Mouse (Mus musculus) urinary bladder, postnatal 25 days (tissue): ENCODE results near the gene Olfr205.
"Not testable (repeated sequence)": the region's sequence is repeated elsewhere in the genome, so short reads cannot be mapped to it uniquely, and the experiment has no call there.

Source experiments
- DNase-seq: peaks from one replicate; pipeline ENCODE4 v3.0.0; 2022; ENCODE audit warnings: low spot score

Olfr205 gene

DNA sequence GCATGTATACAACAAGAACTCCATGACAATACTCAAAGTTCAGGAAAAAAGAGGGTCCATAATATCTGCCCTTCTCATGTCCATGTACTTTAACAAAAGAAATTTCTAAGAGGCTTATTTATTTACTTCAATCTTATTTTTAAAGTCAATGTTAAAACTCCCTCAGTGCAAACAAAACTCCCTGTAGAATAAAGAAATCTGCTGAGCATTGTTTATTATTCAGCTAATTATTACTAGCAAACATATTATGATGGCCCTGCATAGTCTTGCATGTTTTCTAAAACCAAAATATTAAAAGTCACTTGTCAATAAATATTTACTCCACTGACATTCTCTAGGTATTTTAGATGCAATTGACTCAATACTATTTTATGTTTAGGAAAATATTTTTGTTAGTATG is at the start of gene Olfr205:
Gene Olfr205, minus strand, starts transcription at position 101 of the 400 bp plus-strand sequence.
- no peak for DNase-seq

DNA sequence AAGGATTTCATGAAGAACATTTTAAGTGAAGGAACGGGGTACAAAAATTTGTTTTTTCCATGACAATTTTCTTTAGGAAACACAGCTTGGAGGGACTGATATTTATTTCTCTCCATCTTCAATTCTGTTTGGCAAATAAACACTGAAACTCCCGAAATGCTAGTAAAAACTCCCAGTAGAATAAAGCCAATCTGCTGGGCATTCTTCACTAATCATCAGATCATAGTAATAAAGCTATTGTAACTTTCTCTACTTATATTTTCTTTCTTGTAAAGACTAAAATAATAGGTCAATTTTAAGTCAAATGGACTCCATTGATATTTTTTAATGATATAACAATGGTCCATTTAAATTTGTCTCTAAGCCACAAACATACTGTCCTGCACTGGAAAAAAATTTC is 33.0 kb upstream of the Olfr205 start, which contains the start of gene Olfr209:
Gene Olfr209, minus strand, starts transcription at position 101 of the 400 bp plus-strand sequence.
- DNase-seq = no peak

GRCm38 (mm10) chr16:59349146-59349545 is 18.2 kb upstream of the Olfr205 start, which contains the start of gene Olfr206:
Gene Olfr206 (minus strand): TSS chr16:59349246.
- no peak for DNase-seq

- not testable (repeated sequence) for DNase-seq
Observed at GRCm38 (mm10) chr16:59323262-59323661, 7.7 kb downstream of the Olfr205 start.

GRCm38 (mm10) chr16:59318148-59318547 is 12.8 kb downstream of the Olfr205 start, which contains the start of gene Olfr204:
Gene Olfr204 (minus strand): TSS chr16:59318248.
- no peak for DNase-seq

DNA sequence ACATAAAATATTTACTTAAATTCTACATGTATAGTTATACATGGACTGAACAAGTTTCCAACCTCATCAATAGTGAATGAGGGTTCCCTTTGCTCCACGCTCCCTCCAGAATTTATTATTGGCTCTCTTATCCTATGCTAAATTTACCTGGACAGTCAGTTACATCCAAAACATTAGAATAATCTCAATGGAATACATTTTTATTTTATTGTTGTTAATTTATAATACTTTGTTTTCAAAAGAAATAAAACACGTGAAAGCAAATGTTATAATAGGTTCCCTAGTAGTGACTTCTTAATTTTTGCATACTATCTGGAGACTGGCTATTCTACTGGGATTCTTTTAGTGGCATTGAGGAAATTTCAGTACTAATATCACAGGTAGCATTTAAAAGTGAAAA is 32.4 kb downstream of the Olfr205 start, which contains the start of gene Olfr203:
Gene Olfr203, plus strand, starts transcription at position 301 of the 400 bp plus-strand sequence.
- no peak for DNase-seq

GRCm38 (mm10) chr16:59287576-59287975 is 43.4 kb downstream of the Olfr205 start:
- DNase-seq = not testable (repeated sequence)

DNA sequence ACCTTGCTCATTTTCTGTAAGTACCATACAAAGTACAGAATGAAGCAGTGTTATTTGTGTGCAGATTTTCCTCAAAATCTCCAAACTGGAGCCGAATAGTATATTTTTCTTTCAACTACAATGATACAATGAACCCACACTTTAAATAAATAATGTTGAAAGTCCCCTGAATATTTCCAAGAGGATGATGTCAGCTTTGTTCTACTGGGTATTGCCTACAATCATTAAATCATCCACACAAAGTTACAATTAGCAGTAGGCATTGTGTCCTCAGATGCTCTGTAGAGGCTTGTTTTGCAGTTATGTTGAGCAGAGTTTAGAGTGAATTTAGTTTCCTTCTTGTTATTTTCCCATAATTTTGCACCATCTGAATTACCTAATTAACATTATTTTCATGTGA is 44.2 kb downstream of the Olfr205 start, which contains the start of gene Olfr202:
Gene Olfr202, minus strand, starts transcription at position 101 of the 400 bp plus-strand sequence.
- DNase-seq = no peak

DNA sequence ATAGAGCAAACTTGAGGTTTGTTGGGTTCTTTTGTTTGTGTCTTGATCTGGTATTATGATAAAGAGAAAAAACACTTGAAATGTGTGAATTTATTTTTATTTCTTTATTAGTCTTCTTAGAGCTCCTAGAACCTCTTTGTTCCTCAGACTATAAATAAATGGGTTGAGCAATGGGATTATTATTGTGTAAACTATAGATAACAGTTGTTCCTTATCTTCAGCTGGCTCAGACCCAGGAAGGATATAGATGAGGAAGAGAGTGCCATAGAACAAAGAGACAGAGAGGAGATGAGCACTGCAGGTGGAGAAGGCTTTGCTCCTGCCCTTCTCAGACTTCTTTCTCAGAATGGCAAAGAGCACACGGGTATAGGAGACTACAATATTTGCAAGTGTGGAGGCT is 47.5 kb downstream of the Olfr205 start:
- no peak for DNase-seq

GRCm38 (mm10) chr16:59280542-59280941 is 50.4 kb downstream of the Olfr205 start:
- DNase-seq = no peak
